Mouse (Mus musculus) liver, adult 2 months (tissue): ENCODE data around the gene Ccdc88c. TPM values are rescaled to one million over a fixed set of nuclear protein-coding genes. Genes with fewer than 3 reads are reported as not detected.

Experiments
- DNase-seq: peaks from one replicate; pipeline ENCODE4 v3.0.0-alpha.2; 2011; ENCODE audit warnings: low read depth, low spot score; ENCODE audit errors: extremely low read depth
- H3K27ac ChIP-seq: fragments of 200-500 bp; replicated peaks from 2 replicates; pipeline ENCODE4 v1.5.1; 2012; ENCODE audit warnings: low read depth, mild to moderate bottlenecking, control low read depth, inconsistent platforms, low read length; ENCODE audit not compliant: insufficient read depth
- H3K27me3 ChIP-seq: fragments of 200-500 bp; 2 replicates; pipeline ENCODE4 v1.6.1; 2012; ENCODE audit warnings: mild to moderate bottlenecking, moderate library complexity, low read length, inconsistent platforms; ENCODE audit not compliant: control insufficient read depth, insufficient read depth
- H3K36me3 ChIP-seq: fragments of 200-500 bp; 2 replicates; pipeline ENCODE4 v1.6.1; 2012; ENCODE audit warnings: low read length, inconsistent platforms; ENCODE audit not compliant: control insufficient read depth, insufficient read depth
- H3K4me1 ChIP-seq: fragments of 200-500 bp; 2 replicates; pipeline ENCODE4 v1.6.1; 2011; ENCODE audit warnings: low read length; ENCODE audit not compliant: control insufficient read depth, insufficient read depth
- H3K4me3 ChIP-seq: fragments of 200-500 bp; 2 replicates; pipeline ENCODE4 v1.5.1; 2011; ENCODE audit warnings: low read depth, mild to moderate bottlenecking, control low read depth, low read length, moderate library complexity; ENCODE audit not compliant: insufficient read depth
- H3K79me2 ChIP-seq: fragments of 200-500 bp; 2 replicates; pipeline ENCODE4 v1.6.1; 2012; ENCODE audit warnings: inconsistent platforms, mild to moderate bottlenecking, low read length, moderate library complexity; ENCODE audit not compliant: control insufficient read depth, insufficient read depth
- H3K9ac ChIP-seq: fragments of 200-500 bp; 2 replicates; pipeline ENCODE4 v1.6.1; 2012; ENCODE audit warnings: low read depth, mild to moderate bottlenecking, control low read depth, inconsistent platforms, low read length
- CTCF ChIP-seq: fragments of 200-500 bp; IDR thresholded peaks from 2 replicates; pipeline ENCODE4 v1.5.1; 2011; ENCODE audit warnings: low read depth, low read length, control low read depth
- POLR2A ChIP-seq: fragments of 200-500 bp; IDR thresholded peaks from 2 replicates; pipeline ENCODE4 v1.6.1; 2011; ENCODE audit warnings: low read length, control low read depth; ENCODE audit not compliant: insufficient read depth; ENCODE audit errors: extremely low read depth
- WGBS: fragments of 180-500 bp; shearing (Covaris S2); methylation state at CpG from one replicate; pipeline ENCODE4 v1.1.7; 2018; 5-methylcytosine and 5-hydroxymethylcytosine counted together
- polyA plus RNA-seq: library from polyadenylated mRNA; depleted of rRNA; stranded (reverse); fragments of >200 nt; gene quantifications from 2 replicates; pipeline ENCODE4 v1.2.3, GENCODE M21; 2012; rRNA removed
- total RNA-seq: library from RNA; depleted of rRNA; stranded (reverse); fragments of >200 nt; gene quantifications from 2 replicates; pipeline ENCODE4 v1.2.3, GENCODE M21; 2014; rRNA removed

Ccdc88c gene
- total and polyA plus RNA-seq, 2 experiments = 1.1 to 1.3 TPM

DNA sequence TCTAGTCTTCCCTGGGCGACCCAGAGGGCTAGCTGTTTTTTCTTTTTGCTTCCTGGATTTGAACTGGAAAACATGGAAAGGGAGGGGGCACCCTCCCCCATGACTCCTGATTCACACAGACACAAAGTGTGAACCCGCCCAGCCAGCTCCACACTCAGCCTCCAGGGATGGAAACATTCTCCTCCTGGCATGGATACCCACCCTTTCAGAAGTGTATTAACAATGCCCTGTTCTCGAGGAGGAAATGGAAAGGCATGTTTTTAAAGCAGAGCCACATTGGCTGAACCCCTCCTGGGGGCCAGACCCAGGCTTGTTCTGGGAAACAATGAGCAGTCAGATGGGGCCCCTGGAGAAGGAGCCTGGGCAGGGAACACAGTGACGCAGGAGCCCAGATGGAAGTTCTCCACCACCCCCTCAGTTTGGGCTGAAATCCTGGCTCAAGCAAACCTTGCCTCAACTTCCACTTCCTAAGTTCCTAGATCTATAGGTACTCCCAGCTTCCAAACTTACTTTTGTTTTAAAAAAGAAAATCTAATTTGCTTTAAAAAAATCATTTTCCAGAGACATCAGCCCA, 160.7 kb downstream of the Ccdc88c start:
- DNase-seq = no peak
- Histone ChIP-seq H3K9ac (no peak overlapping the region), H3K4me3 (no peak overlapping the region), H3K27me3 (no peaks in the 10 kb centered on the region), H3K79me2 (no peaks in the 10 kb centered on the region), H3K36me3 (peaks cover 29% of the 10 kb centered on the region; the same call in 1 of the 2 replicates), H3K27ac (no peak overlapping the region), H3K4me1 (peaks cover under 1% of the 10 kb centered on the region)
- TF ChIP-seq CTCF (no peak), POLR2A (no peak)
- 86% methylated on average over 4 of the region's 4 CpGs for WGBS

DNA sequence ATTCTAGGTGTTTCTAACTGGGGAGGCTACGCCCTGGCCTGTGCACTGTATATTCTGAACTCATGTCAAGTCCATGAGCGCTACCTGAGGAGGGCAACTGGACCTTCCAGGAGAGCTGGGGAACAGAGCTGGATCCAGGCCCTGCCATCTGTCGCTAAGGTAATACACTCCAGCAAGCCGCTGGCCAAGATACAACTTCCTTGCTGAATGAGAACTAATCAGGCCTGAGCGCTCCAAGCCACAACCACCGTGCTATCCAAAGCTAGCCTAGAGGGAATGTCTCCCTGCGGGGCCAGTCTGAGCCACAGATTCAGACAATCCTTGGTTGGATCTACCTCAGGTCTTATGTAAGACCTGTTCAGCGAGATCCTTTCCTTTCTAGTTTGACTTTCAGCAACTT, 161.8 kb downstream of the Ccdc88c start:
- no peak overlapping the region for H3K27ac ChIP-seq
- no peaks in the 10 kb centered on the region for H3K27me3 ChIP-seq
- peaks cover 29% of the 10 kb centered on the region; the same call in 1 of the 2 replicates for H3K36me3 ChIP-seq
- WGBS = 90% methylated on average over 8 of the region's 8 CpGs
- no peak overlapping the region for H3K9ac ChIP-seq
- TF ChIP-seq POLR2A = no peak
- no peak for TF ChIP-seq CTCF
- no peaks in the 10 kb centered on the region for H3K79me2 ChIP-seq
- no peak overlapping the region for H3K4me3 ChIP-seq
- H3K4me1 ChIP-seq = peaks cover 6% of the 10 kb centered on the region
- DNase-seq = no peak

DNA sequence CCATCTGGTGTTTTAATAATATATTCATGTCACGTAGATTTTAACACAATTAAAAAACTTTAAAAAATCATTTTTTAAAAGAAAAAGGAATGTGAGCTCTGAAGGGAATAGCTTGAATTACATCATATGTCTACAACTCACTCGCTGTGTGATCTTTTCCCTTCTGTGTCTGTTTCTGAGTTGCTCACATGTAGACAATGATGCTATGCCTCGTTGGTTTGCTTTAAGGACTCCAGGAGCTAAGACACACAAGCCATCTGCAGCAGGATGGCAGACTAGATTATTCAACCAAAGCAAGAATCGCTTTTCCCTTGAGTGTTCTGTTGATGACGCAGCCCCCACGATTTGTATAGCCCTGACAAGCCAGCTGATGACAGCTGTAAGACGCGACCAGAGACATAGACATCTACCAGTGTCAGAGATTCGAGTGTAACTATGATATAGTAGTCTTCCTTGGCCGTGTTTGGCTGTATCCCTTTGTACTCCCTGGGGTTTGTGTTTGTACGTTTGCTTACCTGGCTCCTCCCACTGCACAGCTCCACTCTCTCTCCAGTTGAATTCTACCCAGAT, 163.3 kb downstream of the Ccdc88c start:
- no peak overlapping the region for H3K9ac ChIP-seq
- H3K4me1 ChIP-seq = peaks cover 6% of the 10 kb centered on the region
- TF ChIP-seq POLR2A = no peak
- TF ChIP-seq CTCF = no peak
- no peak overlapping the region for H3K27ac ChIP-seq
- 77% methylated on average over 11 of the region's 11 CpGs for WGBS
- H3K4me3 ChIP-seq = no peak overlapping the region
- H3K36me3 ChIP-seq = peaks cover 29% of the 10 kb centered on the region; the same call in 1 of the 2 replicates
- H3K79me2 ChIP-seq = no peaks in the 10 kb centered on the region
- no peak for DNase-seq
- no peaks in the 10 kb centered on the region for H3K27me3 ChIP-seq

DNA sequence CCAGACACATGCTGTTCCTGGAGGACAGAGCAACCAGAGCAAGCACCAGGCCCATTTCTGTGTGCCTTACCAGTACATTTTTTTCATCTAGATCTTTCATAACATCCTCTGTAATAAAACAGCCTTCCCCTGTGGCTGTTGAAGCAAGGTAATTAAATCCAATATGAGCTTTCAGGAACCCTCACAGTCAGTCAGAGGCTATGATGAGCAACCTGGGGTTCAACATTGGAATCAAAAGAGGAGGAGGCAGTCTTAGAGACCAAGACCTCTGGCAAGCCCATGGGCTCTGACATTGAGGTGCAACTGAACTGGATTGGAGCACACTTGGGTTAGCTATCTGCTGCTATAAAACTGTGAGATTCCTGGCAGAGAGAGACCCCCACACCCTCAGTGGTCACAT, 163.8 kb downstream of the Ccdc88c start:
- Histone ChIP-seq H3K9ac (no peak overlapping the region), H3K4me3 (no peak overlapping the region), H3K36me3 (peaks cover 29% of the 10 kb centered on the region; the same call in 1 of the 2 replicates), H3K79me2 (no peaks in the 10 kb centered on the region), H3K4me1 (peaks cover 6% of the 10 kb centered on the region), H3K27me3 (no peaks in the 10 kb centered on the region), H3K27ac (no peak overlapping the region)
- TF ChIP-seq POLR2A = no peak
- TF ChIP-seq CTCF = no peak
- DNase-seq = no peak

DNA sequence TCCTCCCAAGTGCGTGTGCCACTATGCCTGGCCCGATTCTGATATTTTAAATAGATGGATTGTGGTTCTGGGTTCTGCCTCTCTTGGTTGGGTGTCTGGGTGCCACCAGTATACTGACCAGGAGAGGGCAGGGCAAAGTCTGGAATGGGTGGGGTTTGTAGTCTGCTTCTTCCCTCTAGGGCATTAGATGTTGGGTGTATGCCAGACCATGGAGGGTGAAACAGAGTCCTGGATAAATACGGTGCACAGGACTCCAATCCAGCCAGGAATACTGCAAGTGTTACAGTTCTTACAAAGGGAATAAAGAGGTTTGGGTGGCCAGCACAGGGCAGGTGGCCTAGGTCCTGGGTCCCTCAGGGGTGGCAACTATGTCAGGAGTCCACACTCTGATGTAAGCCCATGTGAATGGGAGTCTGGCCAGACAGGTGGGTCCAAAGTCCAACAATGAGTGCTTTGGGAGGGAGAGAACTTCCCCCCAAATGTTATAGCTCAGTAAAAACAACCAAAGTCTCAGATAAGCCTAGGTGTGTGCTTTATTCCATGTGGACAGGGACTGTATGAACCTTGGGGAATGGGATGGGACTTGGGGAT, 165.9 kb downstream of the Ccdc88c start:
- H3K79me2 ChIP-seq = no peaks in the 10 kb centered on the region
- H3K4me3 ChIP-seq = no peak overlapping the region
- H3K27ac ChIP-seq = no peak overlapping the region
- H3K36me3 ChIP-seq = peaks cover 22% of the 10 kb centered on the region; the same call in 1 of the 2 replicates
- WGBS = 48% methylated on average over 3 of the region's 3 CpGs
- H3K9ac ChIP-seq = no peak overlapping the region
- TF ChIP-seq CTCF = no peak
- no peak for TF ChIP-seq POLR2A
- peak; percentile 74 for DNase-seq
- H3K4me1 ChIP-seq = peaks cover 6% of the 10 kb centered on the region
- no peaks in the 10 kb centered on the region for H3K27me3 ChIP-seq

DNA sequence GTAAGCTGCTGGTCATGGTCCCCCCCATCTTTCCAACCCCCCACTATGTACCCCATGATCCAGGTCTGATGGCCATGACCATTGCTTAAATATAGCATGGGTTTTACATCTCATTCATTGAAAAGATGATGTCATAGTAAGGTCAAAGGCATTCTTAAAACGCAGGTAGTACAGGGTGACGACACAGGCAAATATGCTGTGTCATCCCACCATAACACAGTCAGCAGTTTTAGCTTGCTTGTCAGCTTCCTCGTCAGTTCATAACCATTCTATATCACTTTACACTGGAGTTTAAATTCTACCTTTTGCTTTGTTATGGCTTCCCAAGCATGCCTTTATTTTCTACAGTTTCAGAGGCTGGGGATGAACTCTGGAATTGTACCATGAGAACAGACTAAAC, 166.6 kb downstream of the Ccdc88c start:
- H3K27me3 ChIP-seq = no peaks in the 10 kb centered on the region
- WGBS = 31% methylated on average over 3 of the region's 3 CpGs
- peaks cover 15% of the 10 kb centered on the region; the same call in 1 of the 2 replicates for H3K36me3 ChIP-seq
- TF ChIP-seq CTCF = no peak
- TF ChIP-seq POLR2A = no peak
- peaks cover 6% of the 10 kb centered on the region for H3K4me1 ChIP-seq
- DNase-seq = peak; percentile 15
- no peak overlapping the region for H3K27ac ChIP-seq
- no peak overlapping the region for H3K4me3 ChIP-seq
- no peaks in the 10 kb centered on the region for H3K79me2 ChIP-seq
- no peak overlapping the region for H3K9ac ChIP-seq

Other genes starting within 250 kb of the Ccdc88c start
- gene Dglucy, start 250.0 kb downstream of the Ccdc88c start, total RNA-seq = 28.9 and 36.8 TPM in 2 replicates
- 35.2 and 38.5 TPM in 2 replicates for gene Dglucy, start 250.0 kb downstream of the Ccdc88c start, polyA plus RNA-seq
- 0.09 and 0.20 TPM in 2 replicates for gene Gpr68, start 120.9 kb downstream of the Ccdc88c start, total RNA-seq
- gene Gpr68, start 120.9 kb downstream of the Ccdc88c start, polyA plus RNA-seq = 0.28 and 0.85 TPM in 2 replicates
- gene Ppp4r3a, start 54.6 kb upstream of the Ccdc88c start, total RNA-seq = 40.7 and 41.9 TPM in 2 replicates
- gene Ppp4r3a, start 54.6 kb upstream of the Ccdc88c start, polyA plus RNA-seq = 11.6 and 12.2 TPM in 2 replicates